Mouse (Mus musculus): ENCODE data around the gene Galm.
A peak's percentile ranks its signal among the peaks of the same experiment; 100 is the strongest.

Gene Galm

DNA sequence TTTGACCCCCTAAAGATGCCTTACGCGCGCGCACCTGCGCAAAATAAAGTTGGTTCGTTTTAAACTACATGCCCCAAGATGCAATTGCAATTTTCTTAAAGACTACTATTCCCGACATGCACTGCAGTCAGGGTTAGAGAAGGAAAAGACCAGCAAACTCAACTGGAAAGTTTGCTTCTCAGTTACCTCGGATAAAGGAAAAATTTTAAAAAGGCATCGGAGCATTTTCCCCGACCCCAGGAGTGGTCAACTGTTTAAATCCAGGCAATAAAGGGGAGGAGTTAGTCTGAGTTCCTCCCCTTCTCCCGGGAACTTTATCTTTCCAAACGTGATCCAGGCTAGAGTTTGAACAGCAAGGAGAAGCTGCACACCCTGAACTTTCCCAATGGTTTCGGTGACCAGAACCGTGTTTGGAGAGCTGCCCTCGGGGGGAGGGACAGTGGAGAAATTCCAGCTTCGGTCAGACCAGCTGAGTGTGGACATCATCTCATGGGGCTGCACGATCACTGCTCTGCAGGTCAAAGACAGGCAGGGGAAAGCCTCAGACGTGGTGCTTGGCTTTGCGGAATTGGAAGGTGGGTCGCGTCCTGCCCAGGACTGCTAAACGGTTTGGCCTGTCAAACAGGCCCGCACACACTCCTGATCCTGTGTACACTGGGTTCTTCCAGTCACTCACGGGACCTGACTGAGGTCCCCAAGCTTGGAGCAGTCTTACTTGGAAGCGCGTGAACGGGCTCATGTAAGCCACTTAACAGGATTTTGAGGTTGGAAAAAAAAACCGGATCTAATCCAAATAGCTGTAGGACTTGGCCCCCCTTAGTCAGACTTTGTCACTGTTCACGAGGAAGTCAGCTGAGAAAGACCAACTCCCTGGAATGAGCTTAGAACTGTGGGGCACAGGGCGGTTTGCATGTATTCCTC, at the start of gene Galm:
Galm (plus strand) TSS at position 141 of the 921 bp plus-strand sequence.
- DNase-seq (ENCODE audit: low spot score): peak; percentile 39

DNA sequence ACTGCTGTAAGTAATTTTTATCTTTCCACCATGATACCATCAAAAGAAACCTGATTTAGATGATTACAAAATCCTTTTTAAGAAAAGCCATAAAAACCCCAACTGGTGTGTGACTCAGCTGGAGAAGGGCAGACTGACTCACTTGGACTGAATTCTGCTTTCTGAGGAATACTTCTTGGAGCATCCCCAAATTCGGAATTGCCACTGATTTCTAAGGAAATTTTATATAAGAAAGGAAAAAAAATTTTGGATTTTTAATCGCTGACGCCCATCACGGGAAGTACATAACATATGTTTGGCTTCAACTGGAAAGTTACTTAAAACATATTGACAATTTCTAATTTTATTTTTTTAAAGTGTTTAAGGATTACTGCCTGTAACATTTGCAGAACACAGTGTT, 48.5 kb upstream of the Galm start:
- DNase-seq (ENCODE audit: low spot score): no peak

DNA sequence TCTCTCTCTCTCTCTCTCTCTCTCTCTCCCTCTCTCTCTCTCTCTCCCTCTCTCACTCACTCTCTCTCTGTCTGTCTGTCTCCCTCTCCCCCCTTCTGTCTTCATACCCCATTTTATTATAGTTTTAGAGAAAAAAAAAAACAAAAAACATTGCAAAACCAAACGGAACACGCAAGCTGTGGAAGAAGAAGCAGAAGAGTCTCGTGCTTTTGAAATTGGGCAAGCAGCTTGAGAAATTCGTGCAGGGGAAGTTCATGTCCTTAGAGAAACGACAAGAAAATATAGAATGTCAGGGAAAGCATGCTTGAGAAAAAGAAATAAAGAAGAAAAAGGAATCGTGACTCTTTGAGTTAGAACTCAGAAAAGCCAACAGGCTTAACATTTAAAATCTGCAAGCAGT, 44.0 kb upstream of the Galm start:
- DNase-seq (ENCODE audit: low spot score): no peak

DNA sequence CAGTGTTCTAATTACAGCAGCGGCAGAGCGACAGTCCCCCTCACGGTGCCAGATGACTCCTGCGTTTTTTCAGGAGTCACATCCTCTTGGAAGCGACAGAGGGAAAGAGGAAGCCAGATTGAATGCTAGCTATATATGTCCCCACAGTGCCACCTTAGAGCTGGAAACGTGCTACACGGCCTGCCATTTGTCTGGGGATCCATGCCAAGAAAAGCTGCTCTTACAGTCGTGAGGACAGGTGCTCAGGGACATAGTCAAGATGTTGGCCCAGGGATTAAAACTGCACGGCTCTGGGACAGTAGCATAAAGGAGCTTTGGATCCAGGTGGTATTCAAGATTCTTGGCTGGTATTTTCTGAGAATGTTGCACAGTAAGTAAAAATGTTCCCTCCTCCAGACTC, 42.8 kb upstream of the Galm start:
- DNase-seq (ENCODE audit: low spot score): no peak

DNA sequence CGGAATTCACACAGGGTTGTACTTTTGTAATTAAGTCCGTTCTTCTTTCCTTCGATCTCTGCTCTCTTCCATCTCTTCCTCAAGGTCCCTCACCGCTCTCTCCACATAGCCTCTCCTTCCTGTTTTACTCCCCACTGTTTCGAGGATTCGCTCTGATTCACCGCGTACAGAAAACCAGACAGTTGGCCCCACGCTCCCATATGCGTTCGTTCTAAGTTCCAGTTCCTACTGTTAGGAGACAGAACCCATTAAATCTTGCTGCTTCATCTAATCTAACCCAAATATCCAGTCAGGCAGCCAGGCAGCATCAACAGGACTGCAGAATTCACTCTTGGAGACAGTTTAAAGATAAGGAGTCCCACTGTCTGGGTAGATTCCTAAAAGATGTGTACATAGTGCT, 40.7 kb upstream of the Galm start:
- DNase-seq (ENCODE audit: low spot score): no peak

DNA sequence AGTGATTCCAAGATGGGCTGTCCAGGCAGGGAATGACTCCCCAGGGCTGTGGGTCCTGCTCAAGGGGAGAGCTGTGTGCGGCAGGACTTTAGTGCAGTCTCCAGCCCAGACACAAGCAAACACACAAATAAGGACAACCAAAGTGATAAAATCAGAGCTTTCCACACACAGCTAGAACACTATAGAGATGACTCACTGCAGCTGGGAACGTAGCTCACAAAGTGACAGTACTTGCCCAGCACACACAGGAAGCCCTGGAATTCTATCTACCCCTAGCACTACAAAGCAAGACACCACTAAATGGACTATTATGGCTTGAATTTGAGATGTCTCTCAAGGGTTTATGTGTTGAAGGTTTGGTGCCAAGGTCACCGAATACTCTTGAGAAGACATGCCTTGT, 39.1 kb upstream of the Galm start:
- no peak for DNase-seq (ENCODE audit: low spot score)

DNA sequence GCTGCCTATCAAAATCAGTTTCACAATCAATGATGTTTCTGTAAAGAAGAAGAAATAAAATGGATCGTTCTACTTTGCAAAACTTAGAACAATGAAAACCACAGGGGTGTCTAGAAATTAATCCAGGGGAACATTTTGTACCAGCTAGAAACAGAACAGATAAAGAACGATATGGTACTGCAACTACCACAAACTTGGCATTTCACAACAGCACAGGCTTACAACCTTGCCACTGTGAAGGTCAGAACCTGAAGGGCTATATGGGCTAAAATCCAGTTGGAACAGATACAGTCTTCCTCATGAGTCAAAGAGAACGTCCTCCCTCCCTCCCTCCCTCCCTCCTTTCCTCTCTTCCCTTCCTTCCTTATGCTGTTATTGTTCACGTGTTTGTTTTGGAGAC, 36.7 kb upstream of the Galm start:
- DNase-seq (ENCODE audit: low spot score): no peak

DNA sequence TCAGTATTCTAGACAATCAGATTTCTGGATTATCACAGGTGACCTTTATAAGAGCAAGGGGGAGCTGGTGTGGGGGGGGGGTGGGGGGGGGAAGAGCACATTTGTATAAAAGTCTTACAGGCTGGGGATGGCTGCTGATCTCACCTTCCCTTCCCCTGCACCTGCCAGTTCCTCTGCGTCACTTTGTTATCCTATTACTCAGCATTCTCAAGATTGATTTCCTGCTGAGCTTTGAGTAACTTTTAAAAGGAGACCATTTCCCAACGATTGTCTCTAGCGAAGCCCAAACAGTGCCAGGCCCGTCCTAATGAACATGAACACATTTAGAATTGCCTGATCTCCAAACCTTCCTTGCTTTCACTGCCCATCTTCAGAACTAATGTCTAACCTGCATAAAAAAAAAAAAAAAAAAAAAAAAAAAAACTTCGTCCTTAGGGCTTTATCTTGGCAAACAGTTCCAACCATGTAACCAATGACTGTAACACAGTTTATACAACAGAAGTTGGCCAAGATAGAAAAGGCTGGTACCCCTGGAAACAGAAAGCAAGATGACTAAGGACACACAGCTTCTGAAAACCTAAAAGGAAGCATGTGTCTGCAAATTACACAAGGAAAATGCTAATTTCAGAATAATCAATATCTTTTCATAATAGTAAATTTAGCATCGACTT, 35.3 kb upstream of the Galm start:
- DNase-seq (ENCODE audit: low spot score): no peak

DNA sequence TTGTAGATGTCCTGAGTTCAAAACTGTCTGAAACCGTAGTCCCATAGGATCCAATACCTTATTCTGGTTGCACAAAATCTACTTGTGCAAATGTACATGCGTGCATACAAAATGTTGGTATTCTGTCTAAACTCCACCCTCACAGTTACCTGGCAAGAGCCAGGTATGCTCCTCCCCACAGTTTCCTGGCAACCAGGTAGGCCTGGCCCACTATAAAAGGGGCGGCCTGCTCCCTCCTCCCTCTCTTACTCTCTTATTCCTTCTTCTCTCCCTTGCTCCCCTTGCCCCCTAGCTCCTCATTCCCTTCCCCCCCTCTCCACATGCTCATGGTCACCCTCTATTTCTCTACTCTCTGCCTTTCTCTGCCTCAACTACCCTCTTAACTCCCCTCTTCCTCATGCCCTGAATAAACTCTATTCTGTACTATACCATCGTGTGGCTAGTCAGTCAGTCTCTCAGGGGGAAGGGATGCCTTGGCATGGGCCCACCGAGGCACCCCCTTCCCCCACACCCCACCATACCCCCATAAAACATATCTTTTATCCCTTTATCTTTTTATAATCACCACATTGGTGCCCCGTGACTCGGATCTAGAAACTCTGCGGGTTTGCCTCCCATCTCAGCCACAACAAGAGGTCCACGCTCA, 31.9 kb upstream of the Galm start:
- no peak for DNase-seq (ENCODE audit: low spot score)

DNA sequence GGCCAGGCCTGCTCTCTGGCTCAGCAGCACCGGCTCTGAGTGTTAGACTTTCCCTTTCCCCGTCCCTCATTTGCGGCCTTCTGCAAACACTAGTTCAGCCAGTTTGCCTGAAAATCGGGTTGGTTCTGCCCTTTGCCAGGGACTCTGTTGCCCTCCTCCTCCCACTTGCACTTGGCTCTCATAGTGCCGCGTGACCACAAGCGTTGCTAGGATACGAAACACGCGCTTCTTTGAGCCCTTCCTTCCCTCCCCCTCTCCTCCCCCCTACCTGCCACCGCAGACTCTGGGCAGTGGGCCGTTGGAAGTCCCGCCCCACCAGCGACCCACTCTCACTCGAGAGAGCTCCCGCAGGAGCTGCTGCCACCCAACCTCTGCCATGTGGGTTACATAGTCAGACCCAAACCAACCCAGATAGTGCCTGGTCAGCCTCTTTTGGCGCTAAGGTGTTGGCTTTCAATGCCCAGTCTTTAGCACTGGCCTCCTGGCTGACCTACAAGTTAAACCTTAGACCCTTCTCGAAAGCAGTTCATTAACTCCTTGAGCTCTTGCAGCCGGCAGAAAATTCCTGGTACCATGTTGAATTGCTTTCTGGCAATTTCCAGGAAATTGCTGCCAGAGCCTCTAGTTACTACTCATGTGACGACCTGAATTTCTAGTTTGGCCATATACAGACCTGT, 31.1 kb upstream of the Galm start:
- no peak for DNase-seq (ENCODE audit: low spot score)

DNA sequence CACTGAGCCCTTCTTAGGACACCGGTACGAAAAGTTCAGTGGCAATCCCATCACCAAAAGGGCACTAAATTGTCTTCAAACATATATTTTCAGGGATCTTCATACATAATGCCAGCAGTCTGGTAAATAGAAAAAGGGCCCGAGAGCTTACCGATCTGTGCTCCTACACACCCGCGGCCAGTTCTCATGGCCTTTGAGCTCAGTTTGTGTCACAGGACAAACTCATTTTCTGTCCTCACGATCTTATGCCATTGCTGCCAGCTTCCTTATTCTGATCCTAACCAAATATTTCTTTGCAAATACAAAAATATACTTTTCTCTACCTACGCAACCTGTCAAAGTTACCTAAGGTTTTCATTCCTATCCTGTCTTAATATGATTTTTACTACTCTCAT, 30.6 kb upstream of the Galm start:
- DNase-seq (ENCODE audit: low spot score): no peak

DNA sequence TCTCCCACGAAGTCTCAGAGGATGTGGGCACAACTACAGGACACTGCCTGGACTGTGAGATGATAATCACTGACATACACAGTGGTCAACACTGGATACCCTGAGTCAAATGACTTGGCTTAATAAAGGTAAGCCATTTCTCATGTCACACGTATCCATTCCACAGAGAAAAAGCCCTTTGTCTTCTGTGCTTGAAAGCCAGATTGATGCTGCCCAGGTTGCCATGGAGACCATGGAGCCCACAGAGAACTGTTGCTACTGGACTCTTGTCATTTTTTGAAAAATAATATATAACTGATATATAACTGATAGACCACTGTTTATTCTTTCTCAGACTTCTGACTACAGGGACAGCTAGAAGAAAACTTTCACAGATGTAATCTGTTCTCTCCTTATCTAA, 30.1 kb upstream of the Galm start:
- DNase-seq (ENCODE audit: low spot score): no peak

DNA sequence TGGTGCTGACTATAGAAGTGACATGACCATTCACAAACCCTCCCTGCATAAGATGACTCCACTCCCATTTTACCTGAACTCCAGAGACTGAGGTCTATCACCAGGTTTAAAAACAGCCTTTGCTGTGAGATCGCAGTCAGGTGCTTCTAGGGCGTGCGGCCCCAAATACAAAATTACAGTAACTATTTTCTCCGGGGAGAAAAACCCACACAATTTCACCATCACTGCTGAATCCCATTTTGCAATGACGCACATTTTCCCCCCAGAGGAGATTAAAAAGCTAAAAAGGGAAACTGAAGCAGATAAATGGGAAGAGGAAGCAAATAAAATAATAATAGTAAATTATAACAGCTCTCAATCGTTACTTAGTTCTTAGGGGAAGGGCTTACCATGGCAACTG, 27.4 kb upstream of the Galm start:
- DNase-seq (ENCODE audit: low spot score): no peak

DNA sequence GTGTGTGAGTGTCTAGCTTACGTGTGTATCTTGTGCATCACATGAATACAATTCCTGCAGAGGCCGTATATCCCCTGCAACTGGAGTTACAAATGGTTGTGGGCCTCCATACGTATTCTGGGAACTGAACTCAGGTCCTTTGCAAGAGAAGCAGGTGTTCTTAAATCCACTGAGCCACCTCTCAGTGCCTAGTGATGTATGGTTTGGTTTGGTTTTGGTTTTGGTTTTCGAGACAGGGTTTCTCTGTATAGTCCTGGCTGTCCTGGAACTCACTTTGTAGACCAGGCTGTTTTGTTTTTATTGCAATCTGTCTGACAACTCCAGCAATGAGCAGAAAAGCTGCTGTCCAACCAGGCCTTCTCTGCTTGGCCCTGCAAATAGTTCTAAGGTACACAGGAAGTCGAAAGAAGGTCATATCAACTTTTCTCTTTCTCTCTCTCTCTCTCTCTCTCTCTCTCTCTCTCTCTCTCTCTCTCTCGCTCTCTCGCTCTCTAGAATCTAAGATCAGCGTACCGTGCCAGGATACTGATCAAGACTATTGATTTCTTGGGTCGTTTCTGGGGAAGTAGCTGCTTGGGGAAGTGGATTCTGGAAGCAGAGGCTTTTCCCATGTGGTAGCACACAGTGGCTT, 21.8 kb upstream of the Galm start:
- DNase-seq (ENCODE audit: low spot score): no peak

DNA sequence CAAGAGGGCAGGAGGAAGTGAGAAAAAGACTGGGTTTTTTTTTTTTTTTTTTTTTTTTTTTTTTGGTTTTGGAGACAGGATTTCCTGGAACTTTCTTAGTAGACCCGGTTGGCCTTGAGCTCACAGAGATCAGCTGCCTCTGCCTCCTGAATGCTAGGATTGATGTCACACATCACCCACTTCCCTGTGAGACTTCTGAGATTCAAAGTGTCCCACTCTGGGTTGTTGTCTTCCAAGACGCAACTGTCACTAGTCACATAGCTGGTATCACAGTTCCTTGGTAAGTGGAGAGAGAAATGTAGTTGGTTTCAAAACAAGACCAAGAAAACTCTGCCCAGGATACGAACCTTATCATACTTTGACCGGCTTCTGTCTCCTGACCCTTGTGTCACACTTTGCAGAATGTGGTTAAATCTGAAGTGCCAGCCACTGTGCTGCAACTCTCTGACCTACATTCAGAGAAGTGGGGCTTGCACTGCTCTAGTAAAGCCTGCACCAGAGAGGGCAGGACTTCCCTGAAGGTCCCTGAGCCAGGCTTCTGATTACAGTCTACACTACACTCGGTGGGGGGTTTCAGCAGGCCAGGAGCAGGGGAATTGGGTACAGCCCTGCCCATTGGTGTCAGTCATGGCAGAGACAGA, 14.5 kb upstream of the Galm start:
- no peak for DNase-seq (ENCODE audit: low spot score)

DNA sequence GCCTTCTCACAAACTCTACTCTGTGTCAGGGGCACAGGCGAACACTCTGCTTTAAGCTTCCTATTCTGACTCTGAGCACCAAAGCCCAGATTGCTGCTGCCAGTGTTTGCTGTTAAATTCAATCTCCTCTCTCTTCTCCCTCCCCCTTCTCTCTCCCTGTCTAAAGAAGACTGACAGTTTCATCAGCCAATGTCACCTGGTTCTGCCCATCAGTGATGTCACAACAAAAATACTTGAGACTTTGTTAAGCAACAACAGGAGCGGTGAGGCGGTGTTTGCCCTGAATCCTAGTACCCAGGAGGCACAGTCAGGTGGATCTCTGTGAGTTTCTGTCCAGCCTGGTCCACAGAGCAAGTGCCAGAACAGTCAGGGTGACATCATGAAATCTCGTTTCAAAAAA, 13.8 kb upstream of the Galm start:
- no peak for DNase-seq (ENCODE audit: low spot score)

DNA sequence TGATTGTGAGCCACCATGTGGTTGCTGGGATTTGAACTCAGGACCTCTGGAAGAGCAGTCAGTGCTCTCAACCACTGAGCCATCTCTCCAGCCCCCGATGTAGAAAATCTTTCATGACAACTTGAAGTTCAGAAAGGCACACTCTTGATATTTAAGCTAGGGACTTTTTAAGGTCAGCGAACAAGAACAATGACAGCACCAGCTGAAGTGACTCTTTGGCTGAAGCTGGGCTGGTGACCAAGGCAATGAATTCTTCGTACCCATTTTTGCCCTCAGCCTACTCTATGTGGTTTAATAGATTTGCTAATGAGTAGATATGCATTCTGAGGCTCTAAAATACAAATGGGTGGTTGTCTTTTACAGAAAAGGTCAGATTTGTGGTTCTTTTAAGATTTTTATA, 6.9 kb upstream of the Galm start:
- no peak for DNase-seq (ENCODE audit: low spot score)

DNA sequence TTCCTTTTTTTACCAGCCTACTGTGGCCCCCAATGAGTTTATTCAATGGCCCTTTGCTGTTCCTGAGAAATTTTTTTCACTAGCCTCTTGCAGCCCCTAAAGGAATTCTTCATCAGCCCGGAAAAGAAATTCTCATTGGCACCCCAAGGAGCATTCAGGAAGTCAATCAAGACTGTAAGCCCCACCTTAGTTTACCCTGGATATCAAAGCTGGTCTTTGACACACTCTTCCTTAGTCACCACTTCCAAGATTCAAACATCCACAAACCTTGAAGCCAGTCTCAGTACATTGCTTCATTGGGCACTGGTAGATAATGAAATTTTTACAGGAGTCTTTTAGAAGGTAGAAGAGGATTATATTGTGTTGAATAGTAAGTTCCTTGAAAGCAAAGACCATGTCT, 5.4 kb upstream of the Galm start:
- no peak for DNase-seq (ENCODE audit: low spot score)

DNA sequence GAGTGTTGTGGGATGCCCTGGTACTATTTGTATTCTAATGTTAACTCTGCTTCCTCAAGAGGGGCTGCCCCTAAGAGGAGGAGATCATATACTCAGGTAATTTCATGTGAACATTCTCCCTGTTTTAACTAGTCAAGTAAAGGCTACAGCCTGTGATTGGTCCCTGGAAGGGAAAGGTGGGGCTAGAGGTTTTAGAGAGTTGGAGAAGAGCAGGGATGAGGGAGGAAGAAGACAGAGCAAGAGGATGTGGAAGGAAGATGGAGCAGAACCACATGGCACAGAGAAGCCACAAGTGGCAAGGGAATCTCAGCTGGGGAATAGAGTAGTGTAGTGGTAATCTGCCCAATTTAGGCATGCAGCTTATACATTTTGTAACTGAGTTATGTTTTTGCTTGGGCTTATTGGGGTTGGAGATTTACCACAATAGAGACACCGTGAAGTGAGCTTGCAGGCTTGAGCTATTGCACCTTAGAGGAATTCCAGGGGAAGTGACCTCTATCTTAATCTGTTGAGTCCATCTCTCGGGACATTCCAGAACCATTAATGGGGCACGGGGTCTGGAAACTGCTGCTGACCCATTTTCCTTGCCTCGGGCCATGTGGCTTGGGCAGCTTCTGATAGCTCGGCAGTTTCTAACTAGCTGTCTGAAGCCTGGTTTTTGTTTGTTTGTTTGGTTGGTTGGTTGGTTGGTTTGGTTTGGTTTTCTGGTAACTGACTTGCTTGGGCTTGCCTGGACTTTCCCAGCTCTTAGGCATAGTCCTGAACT, 2.1 kb upstream of the Galm start:
- no peak for DNase-seq (ENCODE audit: low spot score)

DNA sequence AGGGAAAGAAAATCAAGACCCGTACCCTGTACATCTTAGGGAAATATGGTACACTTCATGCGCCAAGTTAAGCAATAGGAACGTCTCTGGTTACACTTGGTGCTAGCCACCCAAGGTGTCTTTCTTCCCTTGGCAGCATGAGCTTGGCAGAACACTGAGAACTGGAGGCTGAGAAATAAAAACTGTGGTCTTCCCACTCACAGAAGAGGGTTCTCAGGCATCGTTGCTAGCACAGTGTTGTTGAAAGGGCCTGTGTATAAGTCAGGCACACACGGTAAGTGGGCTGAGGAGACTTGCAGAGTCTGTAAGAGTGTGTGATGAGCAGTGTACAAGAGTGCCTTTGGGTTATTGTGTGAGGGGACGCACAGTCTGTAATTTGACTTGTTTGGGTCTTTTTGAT, 1.1 kb upstream of the Galm start:
- no peak for DNase-seq (ENCODE audit: low spot score)

DNA sequence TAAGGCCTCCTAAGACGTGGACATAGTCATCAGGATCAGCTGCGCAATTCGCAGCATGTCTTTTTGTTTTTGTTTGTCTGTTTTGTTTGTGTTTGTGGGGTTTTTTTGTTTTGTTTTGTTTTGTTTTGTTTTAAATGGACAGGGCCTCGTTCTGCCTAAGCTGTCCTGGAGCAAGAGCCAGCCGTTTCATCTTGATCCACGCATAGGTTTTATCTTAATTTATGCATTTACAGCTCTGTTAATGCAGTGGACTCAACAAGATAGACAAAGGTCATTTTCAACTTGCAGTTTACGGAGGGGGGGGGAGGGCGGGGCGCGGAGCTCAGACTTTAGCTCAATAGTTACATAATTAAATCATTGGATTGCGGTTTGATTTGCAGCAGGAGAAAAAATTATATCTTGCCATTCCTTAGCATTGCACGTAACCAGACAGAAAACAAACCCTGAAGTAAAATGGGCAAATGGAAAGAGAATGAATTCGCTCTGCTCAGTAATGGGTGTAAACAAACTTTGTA, 1.3 kb downstream of the Galm start:
- DNase-seq (ENCODE audit: low spot score): no peak

All from layer of hippocampus, adult 9-10 months (tissue).